Mouse (Mus musculus) 3134 (cell line): ENCODE results near the gene Rps6ka5.

Experiments
- DNase-seq: peaks from one replicate; pipeline ENCODE4 v3.0.0-alpha.2; 2011; ENCODE audit warnings: low spot score; ENCODE audit not compliant: insufficient read length; ENCODE audit errors: extremely low read depth

Rps6ka5 gene

DNA sequence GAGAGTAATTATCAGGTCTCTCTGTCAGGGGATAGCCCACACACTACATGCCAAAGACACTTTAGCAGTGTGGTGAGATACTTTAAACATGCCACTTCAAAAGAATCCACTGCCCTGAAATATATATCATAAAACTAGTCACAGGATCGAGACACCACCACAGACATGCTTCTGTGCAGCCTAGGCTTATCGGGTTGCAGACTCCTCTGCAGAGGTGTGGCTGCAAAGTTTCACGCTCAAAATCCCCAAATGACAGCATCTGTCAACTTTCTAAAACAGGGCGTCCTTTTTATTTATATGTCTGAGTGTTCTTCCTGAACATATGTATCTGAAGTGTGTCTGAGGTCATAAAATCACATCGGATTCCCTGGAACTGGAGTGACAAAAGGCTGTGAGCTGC, 117.7 kb downstream of the Rps6ka5 start:
- no peak for DNase-seq

DNA sequence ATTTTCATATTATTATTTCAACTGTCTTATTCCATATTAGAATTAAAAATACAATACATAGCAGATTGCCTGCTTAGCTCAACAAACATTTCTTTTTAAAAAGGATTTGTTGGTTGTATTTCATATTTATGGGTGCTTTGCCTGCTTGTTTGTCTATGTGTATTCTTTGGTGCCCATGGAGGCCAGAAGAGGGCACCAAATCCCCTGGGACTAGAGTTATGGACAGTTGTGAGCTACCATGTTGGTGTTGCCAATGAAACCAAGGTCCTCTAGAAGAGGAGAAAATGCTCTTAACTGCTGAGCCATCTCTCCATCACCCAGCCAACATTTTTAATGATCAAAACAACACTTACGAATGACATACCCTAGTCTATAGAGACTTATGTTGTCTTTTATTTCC, 120.0 kb downstream of the Rps6ka5 start:
- DNase-seq: no peak

DNA sequence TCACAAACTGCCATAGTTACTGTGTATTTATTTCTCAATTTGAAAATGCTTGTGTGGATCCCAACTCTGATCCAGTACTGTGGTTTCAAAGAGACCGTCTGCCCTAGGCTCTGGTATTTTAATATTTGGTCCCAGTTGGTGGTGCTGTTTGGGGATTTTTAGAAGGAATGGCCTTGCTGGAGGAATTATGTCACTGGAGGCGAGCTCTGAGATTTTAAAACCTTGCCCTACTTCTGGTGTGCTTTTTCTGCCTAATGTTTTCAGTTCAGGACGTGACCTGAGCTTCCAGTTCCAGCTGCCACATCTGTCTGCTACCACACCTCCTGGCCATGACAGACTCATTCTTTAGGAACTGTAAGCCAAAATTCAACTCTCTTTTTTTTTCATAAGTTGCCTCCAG, 121.2 kb downstream of the Rps6ka5 start:
- DNase-seq: no peak

DNA sequence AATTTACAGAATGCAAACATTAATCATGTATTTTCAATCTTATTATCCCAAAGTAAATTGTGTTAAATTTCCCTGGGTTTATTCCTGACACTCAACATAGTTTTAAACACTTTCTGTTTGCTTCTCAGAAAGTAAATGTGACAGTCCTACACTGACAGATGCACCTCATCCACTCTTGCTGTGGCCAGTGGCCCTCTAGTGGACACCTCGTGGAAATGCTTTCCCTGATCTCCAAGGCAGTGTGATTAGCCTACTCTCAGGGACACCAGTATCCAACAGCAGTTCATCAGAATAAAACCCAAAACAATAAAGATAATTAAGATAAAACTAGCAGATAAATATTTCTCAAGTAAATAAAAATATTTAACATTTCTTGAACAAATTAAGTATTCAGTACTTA, 122.2 kb downstream of the Rps6ka5 start:
- no peak for DNase-seq

DNA sequence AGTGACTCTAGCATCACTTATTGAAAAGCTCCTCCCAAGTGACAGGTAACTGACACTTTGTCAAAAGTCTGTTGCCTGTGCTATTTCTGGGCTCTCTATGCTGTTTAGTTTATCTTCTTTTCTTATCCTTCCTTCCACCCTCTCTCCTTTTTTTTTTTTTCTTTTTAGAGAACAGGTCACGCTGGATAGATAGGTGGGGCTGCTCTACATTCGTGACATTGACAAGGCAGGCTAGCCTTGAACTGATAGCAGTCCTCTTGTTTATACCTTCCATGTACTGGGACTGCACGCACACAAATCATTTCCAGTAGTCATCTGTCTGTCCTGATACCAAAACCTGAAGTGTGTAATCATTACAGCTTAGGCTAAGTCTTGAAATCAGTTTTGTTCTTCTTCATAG, 132.1 kb downstream of the Rps6ka5 start:
- no peak for DNase-seq

DNA sequence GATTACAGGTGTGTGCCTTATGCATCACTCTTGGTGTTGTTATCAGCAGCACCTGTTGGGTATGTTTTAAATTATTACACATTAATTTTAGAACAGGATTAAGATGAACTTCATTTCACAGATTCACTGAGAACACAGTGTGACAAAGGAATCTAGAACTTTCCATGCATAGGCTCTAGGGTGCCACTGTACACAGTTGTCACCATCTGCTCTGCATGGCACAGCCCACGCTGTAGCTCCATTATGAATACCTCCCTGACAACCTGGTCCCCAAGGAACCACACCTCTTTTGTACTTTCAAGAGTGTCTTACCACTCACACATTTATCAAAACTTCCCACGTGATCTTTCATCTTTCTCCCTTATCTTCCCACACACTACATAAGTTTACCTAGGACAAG, 140.2 kb downstream of the Rps6ka5 start:
- no peak for DNase-seq

DNA sequence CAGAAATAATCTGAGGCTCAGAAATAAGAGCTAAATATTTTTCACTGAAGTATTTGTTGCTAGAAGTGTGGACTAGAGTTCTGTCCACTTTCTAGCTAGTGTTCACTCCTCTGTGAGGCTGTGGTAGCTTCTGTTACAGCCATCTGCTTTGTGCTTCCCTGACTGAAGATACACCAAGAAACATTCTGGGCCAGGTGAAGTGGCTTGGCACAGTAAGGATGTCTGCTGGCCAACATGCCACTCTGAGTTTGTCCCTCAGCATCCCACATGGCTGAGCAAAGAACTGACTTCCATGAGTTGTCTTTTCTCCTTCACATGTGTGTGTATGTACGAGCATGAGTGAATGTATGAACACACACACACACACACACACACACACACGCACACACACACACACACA, 147.6 kb downstream of the Rps6ka5 start:
- no peak for DNase-seq

DNA sequence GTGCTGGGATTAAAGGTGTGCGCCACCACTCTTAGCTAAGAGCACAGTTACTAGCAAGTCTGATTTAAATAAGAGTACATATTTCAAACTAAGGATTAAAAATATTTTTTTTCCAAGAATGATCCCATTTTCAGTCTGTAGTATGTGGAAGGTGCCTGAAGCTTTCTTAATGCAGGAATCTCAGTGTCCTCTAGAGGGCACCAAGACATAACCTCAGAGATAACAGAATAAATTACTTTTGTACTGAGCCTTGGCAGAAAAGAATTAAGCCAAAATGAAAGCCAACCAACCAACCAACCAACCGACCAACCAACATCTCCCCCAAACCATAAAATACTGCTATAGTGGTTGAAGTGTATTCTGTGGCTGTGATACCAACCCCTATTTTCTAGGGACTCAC, 148.5 kb downstream of the Rps6ka5 start:
- DNase-seq: peak; percentile 4

DNA sequence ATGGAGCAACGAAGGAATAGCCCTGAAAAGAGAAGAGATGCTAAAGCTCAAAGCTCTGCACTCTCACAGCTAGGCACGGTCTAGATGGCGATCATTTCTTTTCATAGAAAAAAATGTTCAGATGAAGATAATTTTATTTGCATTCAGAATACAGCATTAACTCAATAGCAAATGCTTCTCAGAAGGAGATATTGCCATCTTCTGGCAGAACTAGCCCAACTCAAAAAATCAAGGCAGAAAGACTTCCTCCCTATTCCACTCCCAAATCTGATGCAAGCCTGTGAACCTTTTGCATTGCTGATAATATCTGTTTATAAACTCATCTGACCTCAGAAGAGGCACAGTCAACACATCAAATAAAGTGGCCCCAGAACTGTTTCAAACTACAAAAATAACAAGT, 151.0 kb downstream of the Rps6ka5 start:
- no peak for DNase-seq

DNA sequence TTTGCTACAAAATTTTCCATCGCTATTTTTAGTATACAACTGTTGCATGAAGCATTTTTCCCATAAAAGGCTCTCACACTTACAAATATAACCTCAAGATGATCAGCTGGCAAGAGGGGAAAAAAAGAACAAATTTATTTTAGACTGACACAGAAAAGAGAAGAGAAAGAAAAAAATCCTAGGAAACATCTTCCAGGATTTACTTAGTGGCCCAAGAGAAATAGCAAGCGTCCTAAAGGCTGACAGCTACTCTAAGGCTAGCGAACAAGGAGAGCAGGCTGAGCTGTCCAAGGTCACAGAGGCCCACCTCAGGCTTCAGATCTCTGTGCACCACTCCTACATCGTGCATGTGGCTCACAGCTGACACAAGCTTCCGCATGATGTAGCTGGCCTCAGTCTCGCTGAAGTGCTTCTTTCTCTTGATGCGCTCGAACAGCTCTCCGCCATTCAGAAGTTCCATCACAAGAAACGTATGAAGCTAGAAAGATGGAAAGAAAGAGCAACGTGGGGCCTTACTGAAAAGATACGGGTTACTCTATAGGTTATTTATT, 156.2 kb downstream of the Rps6ka5 start:
- no peak for DNase-seq

DNA sequence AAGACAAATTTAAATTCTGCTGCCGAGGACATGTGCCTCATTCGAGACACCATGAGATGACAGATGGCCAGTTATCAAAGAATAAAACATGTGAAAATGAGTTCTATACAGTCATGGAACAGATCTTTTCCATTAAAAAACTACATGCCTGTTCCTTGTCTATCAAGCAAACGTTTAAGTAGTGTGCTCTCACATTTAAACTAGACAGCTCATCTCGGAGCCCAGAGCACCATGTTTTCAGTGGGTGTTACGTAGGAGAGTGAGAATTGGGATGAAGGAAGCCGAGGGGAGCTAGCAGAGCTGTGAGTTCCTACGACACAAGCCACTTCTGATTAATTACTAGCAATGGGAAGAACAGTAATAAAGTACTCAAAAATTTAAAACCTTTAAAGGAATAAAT, 158.0 kb downstream of the Rps6ka5 start:
- no peak for DNase-seq

DNA sequence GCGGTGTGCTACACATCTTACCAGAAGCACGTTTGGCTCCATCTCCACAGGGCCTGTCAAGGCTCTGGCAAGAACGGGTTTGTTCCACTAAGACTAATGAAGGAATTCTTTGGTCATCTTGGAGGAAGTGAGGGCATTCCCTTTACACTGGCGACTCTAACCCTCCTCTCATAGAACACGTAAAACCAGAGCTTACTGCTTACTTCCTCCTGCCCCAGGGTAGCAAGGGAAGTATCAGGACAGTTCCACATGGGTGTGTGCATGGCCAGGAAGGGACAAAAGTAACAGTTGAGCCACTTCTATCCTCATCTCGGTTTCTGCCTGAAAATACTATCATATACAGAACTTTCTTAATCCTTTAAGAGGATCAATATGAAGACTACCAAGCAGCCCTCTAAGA, 158.7 kb downstream of the Rps6ka5 start:
- DNase-seq: no peak

DNA sequence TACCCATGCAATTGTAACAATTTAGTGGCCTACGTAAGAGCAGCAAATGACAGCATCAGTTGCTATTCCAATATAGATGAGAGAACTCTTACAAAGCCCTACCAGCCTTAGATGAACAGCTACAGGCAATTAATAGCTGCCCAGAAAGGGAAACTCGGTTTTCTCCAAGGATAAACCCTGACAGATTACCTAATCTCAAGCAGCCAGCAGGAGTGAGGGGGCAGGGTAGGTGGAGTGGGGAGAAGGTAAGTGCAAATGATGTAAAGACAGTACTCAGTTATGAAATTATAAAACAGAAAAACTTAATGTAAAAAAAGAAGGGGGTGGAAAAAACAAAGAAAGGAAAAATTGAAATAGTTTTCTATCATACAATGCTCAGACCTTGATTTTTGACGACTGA, 159.2 kb downstream of the Rps6ka5 start:
- DNase-seq: no peak

DNA sequence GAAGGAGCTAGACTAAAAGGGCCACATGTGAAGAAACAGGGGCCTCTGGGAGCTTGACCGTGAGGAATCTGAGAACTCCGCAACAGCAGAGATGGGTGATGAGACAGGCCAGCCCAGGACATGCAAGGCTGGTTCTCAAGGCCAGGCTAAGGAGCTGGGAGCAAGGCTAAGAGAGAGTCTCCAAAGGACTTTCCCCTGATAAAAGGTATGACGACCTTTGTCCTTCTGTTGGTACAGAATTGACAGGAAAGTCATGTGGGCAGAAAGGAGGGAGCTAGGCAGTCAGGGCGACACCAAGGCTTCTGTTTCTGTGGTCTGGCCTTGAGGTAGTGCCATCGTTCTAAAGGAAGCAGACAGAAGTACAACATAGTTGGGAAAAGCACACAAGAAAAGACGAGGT, 173.1 kb downstream of the Rps6ka5 start:
- DNase-seq: no peak

DNA sequence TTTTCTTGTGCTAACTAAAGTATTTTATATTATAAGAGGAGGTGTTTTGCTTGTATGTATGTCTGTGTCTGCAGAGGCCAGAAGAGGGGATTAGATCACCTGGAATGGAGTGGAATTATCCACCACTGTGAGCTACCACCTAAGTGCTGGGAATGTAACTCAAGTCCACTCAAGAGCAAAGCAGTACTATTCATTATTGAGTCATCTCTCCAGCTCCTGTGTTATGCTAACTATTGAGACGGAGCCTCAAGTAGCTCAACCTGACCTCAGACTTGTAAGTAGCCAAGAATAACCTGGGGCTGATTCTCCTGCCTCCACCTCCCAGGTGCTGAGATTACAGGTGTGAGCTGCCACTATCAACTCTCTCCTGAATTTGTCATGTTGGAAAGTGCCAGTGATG, 174.8 kb downstream of the Rps6ka5 start:
- DNase-seq: no peak

DNA sequence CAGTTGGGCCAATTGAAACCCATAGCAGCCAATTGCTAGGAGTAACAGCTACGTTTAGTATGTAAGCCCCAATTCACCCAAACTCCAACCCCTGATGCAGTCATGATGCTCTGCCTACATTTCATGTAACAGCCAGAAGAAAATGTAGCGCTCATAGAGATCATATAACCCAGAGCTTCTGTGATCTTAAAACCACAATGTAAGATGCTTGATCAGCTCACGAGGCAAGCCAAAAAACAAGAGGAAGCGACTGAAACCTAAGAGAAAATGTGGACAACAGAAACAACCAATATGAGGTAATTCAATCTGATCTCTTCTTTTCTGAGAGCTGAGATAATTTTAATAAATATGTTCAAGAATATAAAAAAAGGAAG, 182.6 kb downstream of the Rps6ka5 start:
- no peak for DNase-seq

DNA sequence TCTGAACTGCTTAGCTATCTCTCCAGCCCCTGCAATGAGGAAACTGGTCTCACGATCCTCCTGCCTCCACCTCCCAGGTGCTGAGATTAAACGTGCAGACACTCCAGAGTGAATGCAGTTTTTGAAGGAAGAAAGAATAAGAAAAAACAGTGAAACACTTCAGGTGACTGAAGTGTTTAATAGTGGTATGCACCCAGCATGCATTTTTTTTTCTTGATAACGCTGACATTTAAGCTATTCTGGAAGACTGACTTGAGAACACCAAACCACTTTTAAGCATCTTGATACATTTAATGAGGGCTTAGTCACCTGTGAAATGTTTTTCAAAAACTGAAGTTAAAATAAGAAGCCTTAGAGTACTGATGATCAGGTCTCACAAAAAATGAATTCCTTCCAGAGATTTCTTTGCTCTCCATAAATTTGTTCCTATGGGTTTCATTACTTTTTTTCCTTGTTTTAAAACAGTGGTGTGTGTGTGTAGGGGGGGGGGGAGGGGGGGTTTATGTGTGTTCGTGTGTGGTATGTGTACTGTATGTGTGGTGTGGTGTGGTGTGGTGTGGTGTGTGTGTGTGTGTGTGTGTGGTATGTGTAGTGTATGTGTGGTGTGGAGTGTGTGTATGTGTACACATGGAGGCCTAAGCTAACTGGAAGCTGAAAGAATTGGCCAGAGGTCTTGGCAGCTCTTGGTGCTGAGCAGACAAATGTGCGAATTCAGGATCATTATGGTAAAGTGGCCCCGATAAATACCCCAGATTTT, 183.2 kb downstream of the Rps6ka5 start:
- DNase-seq: no peak

DNA sequence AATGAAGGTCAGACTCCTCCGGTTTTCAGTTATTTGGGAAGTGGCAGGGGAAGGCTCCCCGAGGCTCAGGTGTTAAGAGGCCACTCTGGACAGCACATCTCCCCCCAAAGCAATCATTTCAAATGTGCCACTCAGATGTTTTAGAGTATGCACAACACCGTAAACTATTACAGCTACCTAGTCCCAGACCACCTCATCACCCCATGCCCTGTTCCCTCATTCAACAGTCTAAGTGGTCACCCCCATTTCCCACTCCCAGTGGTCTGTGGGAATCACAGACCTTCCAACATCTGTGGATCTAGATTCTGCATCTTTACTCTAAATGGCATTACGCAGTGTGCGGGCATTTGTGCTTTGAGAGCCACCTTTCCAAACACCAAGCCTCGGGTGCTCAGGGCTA, 184.3 kb downstream of the Rps6ka5 start:
- DNase-seq: no peak

DNA sequence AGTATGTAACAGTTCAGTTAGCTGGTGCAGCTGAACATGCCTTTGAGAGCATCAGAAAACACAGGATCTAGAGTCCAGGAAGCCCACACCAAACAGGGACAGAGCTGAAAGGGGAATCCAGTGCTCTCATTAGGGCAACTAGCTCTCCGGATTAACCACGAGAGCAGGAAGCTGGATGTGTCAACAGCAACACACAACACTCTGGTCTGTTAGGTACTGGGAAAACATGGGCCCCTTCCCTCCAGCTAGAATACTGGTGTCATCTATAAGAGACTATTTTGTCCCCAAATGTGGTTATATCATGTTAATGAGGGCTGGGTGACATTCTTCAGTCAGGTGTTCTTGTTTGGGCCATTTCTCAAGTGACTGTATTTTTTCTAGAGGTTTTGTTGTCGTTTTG, 184.7 kb downstream of the Rps6ka5 start:
- DNase-seq: no peak

DNA sequence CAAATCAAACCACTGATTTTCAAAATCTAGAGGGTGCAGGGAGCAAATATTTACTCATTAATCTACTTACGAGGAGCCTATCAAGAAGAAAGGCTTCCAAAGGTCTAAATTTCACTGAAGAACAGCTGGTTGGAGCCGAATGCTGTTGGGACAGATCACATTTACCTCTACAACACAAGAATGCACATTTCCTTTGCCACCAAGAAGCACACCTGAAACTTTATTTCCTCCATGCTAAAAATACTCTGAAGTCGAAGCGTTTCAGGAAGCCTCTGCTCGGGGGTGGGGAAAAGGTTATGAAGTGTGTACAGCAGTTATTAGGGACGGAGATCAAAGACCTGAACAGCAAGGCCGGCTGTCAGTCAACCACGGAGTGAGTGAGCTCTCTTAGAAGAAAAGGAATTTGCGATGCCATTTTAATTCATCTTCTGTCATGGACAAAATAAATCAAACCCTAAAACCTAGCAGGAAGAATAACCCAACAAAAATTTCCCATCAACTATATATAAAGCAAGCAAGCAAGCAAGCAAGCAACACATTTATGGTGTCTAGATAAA, 187.5 kb downstream of the Rps6ka5 start:
- no peak for DNase-seq

DNA sequence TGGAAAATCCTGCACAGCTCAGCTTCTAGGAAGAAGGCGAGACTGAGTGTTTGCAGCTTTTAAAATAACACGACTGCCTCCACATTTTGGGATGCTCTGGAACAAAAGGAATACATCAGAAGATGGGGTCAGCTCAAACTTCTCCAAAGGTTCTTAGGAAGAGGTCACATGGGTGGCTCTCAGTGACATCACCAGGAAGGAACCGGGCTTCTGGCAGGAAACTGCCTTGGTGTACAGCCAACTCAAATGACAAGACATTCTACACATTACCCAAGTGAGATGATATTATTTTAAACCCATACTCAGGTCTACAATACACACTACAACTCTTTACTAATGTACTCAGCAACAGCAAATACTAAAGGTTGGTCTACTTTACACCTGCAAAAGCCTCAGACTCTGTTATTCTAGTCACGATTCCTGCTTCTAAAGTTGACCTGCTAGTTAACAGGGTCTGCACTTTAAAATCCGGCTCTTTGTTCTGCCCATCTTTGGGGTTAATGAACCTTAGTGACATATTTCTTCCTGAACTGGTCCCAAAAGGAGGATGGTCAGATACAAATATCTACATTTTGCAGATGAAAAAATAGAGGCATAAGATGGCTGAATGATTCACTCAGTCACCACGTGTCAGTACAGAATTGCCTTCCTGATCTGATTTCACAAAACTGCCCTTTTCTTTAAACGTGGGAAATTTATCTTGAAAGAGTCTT, 188.2 kb downstream of the Rps6ka5 start:
- DNase-seq: no peak

DNA sequence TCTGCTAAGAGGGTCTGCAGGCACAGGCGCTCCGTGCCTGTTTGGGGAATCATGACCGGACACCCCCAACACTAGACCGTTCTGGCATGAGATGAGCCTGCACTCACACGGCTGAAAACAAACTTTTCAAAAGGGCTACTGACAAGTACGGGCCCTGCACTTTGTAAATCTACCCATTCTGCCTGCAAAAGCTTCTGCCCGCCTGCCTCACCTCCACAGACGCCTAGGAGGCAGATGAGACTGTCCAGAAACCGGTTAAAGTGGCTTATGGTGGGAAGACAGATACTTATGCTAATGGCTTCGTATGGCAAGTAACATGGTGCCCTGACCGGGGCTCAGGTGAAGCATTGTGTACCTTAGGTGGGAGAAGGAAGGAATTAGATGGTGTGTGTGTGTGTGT, 189.7 kb downstream of the Rps6ka5 start:
- DNase-seq: no peak
